Mouse (Mus musculus) small intestine, adult 2 months (tissue): Measurements from ENCODE around the gene Tnp2.

ENCODE experiments used
- CTCF ChIP-seq: fragments of 200-500 bp; IDR thresholded peaks from 2 replicates; pipeline ENCODE4 v1.5.1; 2012; ENCODE audit warnings: low read depth, mild to moderate bottlenecking, control low read depth, inconsistent platforms, low read length, moderate library complexity, mixed read lengths; ENCODE audit not compliant: insufficient replicate concordance, insufficient read length; ENCODE audit errors: extremely low read depth
- POLR2A ChIP-seq: fragments of 200-500 bp; IDR thresholded peaks from 2 replicates; pipeline ENCODE4 v1.6.1; 2012; ENCODE audit warnings: low read depth, mild to moderate bottlenecking, control low read depth, inconsistent platforms, low read length, moderate library complexity

GRCm38 (mm10) chr16:10768821-10769220 is 19.6 kb downstream of the Tnp2 start:
- TF ChIP-seq CTCF (no peak), POLR2A (no peak)
